In the genomic region with DNA sequence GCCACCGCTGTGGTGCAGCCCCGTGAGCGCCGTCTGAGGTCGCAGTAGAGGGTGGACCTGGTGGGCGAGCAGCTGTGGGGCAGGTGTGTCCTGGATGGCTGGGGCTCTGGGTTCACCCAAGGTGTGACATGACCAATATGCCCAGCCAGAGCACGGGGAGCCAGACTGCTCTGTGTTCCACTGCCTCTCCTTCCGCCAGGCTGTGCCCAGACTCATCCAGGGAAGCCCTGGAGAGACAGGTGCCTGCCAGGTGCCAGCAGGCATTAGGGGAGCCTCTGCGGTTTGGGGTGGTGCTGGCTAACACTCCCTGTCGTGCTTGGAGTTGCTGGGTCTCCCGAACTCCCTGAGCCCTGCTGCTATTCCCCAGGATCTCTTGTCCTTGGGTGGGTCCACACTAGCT, we compare ENCODE assay signal across 17 mouse cellular contexts.
DNase-seq lines count a peak whose midpoint lies in the region; ATAC-seq lines count a peak whose summit lies in the region.
"Had no signal": no experiment of that assay in that cellular context is flagged by ENCODE, and none has a peak within 500 bp of the region (broad histone marks: within the 10 kb centered on the region; RNA-seq: fewer than 3 reads in every experiment).

No protein-coding gene starts in this region.

- no peak overlapping the region for H3K4me3 ChIP-seq in hindbrain, embryonic 13.5 days
- H3K4me3 ChIP-seq in hindbrain, embryonic 10.5 days = no peak overlapping the region
- no peak overlapping the region for H3K4me3 ChIP-seq in neural tube, embryonic 13.5 days
- H3K4me3 ChIP-seq in neural tube, embryonic 15.5 days (replicated peaks) = no peak overlapping the region
- H3K4me3 ChIP-seq: forebrain, embryonic 13.5 days; heart, embryonic 12.5 days; hindbrain, embryonic 15.5 days had no signal

- WGBS in hindbrain, embryonic 13.5 days = 71% methylated on average over 11 of the region's 11 CpGs
- 74% methylated on average over 11 of the region's 11 CpGs for WGBS in hindbrain, embryonic 10.5 days
- 65% methylated on average over 11 of the region's 11 CpGs for WGBS in neural tube, embryonic 13.5 days
- WGBS in neural tube, embryonic 15.5 days = 69% methylated on average over 11 of the region's 11 CpGs

- no peak overlapping the region for H3K4me2 ChIP-seq in hindbrain, embryonic 13.5 days
- H3K4me2 ChIP-seq in neural tube, embryonic 13.5 days = no peak overlapping the region
- no peak overlapping the region for H3K4me2 ChIP-seq in neural tube, embryonic 15.5 days
- H3K4me2 ChIP-seq: forebrain, embryonic 13.5 days; heart, embryonic 12.5 days; hindbrain, embryonic 15.5 days had no signal

- H3K27ac ChIP-seq in hindbrain, embryonic 13.5 days = peak overlapping the region; percentile 53
- no peak overlapping the region for H3K27ac ChIP-seq in hindbrain, embryonic 10.5 days
- peak overlapping the region; percentile 59 for H3K27ac ChIP-seq in neural tube, embryonic 13.5 days (replicated peaks)
- no peak overlapping the region; the same call in 1 of the 2 replicates for H3K27ac ChIP-seq in neural tube, embryonic 15.5 days (replicated peaks)
- H3K27ac ChIP-seq: forebrain, embryonic 13.5 days; hindbrain, embryonic 15.5 days had no signal

- H3K9ac ChIP-seq in hindbrain, embryonic 13.5 days = peak overlapping the region; percentile 29; the same call in 1 of the 2 replicates
- no peak overlapping the region; the same call in 1 of the 2 replicates for H3K9ac ChIP-seq in neural tube, embryonic 13.5 days
- no peak overlapping the region for H3K9ac ChIP-seq in neural tube, embryonic 15.5 days (replicated peaks)
- H3K9ac ChIP-seq: forebrain, embryonic 13.5 days; forebrain, postnatal 0 days; heart, embryonic 12.5 days; hindbrain, embryonic 15.5 days had no signal

- H3K27me3 ChIP-seq in hindbrain, embryonic 13.5 days = no peaks in the 10 kb centered on the region
- H3K27me3 ChIP-seq in hindbrain, embryonic 10.5 days (ENCODE audit: insufficient read depth, poor library complexity, severe bottlenecking) = peaks cover 13% of the 10 kb centered on the region; the same call in 1 of the 2 replicates
- no peaks in the 10 kb centered on the region for H3K27me3 ChIP-seq in neural tube, embryonic 13.5 days
- H3K27me3 ChIP-seq in neural tube, embryonic 15.5 days (replicated peaks) = no peaks in the 10 kb centered on the region
- H3K27me3 ChIP-seq: hindbrain, embryonic 15.5 days had no signal

- H3K9me3 ChIP-seq in hindbrain, embryonic 13.5 days = no peaks in the 10 kb centered on the region
- H3K9me3 ChIP-seq in hindbrain, embryonic 10.5 days = no peaks in the 10 kb centered on the region
- H3K9me3 ChIP-seq in neural tube, embryonic 13.5 days = no peaks in the 10 kb centered on the region
- no peaks in the 10 kb centered on the region for H3K9me3 ChIP-seq in neural tube, embryonic 15.5 days (replicated peaks)
- H3K9me3 ChIP-seq: forebrain, embryonic 13.5 days; heart, embryonic 12.5 days; hindbrain, embryonic 15.5 days had no signal

- no peaks in the 10 kb centered on the region for H3K36me3 ChIP-seq in hindbrain, embryonic 13.5 days
- H3K36me3 ChIP-seq in hindbrain, embryonic 10.5 days = no peaks in the 10 kb centered on the region
- H3K36me3 ChIP-seq in neural tube, embryonic 13.5 days = no peaks in the 10 kb centered on the region
- no peaks in the 10 kb centered on the region for H3K36me3 ChIP-seq in neural tube, embryonic 15.5 days
- H3K36me3 ChIP-seq: heart, embryonic 12.5 days; hindbrain, embryonic 15.5 days had no signal

- peaks cover 77% of the 10 kb centered on the region for H3K4me1 ChIP-seq in hindbrain, embryonic 13.5 days (replicated peaks)
- peaks cover 56% of the 10 kb centered on the region for H3K4me1 ChIP-seq in hindbrain, embryonic 10.5 days (replicated peaks)
- peaks cover 55% of the 10 kb centered on the region for H3K4me1 ChIP-seq in neural tube, embryonic 13.5 days (replicated peaks)
- H3K4me1 ChIP-seq in neural tube, embryonic 15.5 days = peaks cover 49% of the 10 kb centered on the region
- H3K4me1 ChIP-seq: heart, embryonic 12.5 days had no signal

- DNase-seq in cerebellum, adult 9-11 months = peak; percentile 58
- DNase-seq in cerebellum, adult 11 months = no peak
- no peak for DNase-seq in hindbrain, embryonic 10.5 days (ENCODE audit: low spot score)
- no peak for DNase-seq in kidney, postnatal 14 days
- DNase-seq: adrenal gland, adult 8-10 months; adrenal gland, postnatal 36 days; cerebellum, postnatal 36 days; forebrain, postnatal 0 days; gastrocnemius, postnatal 25 days; kidney, adult 11 months; kidney, adult 9 months had no signal

- ATAC-seq in hindbrain, embryonic 13.5 days (ENCODE audit: low FRiP score) = 0 out of 2 replicates have a peak, but pooled peaks have one; percentile 19
- ATAC-seq in neural tube, embryonic 13.5 days (ENCODE audit: low read depth) = no peak
- no peak for ATAC-seq in neural tube, embryonic 15.5 days (ENCODE audit: low FRiP score)
- ATAC-seq: forebrain, embryonic 13.5 days; forebrain, postnatal 0 days had no signal

Comparison
In these comparisons a context has a peak if more than half of its experiments do, and no peak if none do; other contexts are left out.
1. H3K27ac ChIP-seq: peak in hindbrain, embryonic 13.5 days (single experiment) and neural tube, embryonic 13.5 days (single experiment); none in hindbrain, embryonic 10.5 days (single experiment) and neural tube, embryonic 15.5 days (single experiment).